Mouse (Mus musculus) lung, postnatal 10 days (tissue): Measurements from ENCODE around the gene St13.

Source experiments
- DNase-seq: peaks from one replicate; pipeline ENCODE4 v3.0.0; 2021

Gene St13

GRCm38 (mm10) chr15:81313928-81314327 is 85.9 kb downstream of the St13 start:
- no peak for DNase-seq
